Mouse (Mus musculus): ENCODE measurements around the gene Kirrel.
"Not testable (repeated sequence)": the region's sequence is repeated elsewhere in the genome, so short reads cannot be mapped to it uniquely, and the experiment has no call there.

The Kirrel gene

DNA sequence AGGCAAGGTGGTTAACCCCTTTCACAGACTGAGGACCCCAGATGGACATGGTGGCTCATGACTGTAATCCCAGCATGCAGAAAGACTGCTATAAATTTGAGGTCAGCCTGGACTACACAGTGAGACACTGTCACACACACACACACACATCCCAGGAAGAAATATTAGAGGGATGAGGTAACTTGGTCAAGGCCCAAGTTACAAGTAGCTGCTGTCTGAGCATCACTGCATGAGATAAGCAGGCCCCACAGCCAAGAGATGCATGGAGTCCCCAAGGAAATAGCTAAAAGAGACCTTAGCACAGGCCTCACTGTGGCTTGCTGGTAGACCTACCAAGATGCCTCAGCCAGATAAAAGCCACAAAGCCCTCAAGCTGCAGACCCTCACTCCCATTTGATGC lies 39.6 kb downstream of the Kirrel start:
- DNase-seq (ENCODE audit: low spot score), result no peak

DNA sequence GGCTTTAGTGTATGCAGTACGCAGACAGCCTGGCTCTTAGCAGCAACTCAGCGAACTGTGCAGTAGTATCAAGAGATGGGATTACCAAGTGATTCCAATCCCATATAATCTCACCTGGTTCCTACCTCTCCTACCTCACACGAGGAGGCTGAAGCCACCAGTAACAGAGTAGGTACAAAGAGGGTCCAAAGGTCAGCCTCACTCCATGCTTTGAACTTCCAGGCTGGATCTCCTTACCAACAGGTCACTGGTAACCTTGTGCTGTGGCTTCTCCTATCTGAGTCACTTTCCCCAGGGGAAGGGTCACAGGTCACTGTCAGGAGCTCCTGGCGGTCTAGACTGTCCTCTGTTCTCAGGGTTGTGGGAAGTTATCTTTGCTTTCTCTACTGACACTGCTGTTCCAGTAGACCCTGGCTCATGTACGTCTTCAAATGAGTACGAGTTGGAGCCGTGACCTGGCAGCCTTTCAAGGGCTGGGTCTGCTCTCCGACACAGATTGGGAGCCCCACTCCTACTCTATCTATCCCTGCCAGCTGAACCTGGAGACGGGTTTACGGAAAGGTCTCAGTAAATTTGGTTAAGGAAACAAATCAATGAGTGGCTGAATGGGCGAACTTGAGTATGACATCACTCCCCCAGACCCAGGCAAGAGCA lies 42.7 kb downstream of the Kirrel start:
- no peak for DNase-seq (ENCODE audit: low spot score)

DNA sequence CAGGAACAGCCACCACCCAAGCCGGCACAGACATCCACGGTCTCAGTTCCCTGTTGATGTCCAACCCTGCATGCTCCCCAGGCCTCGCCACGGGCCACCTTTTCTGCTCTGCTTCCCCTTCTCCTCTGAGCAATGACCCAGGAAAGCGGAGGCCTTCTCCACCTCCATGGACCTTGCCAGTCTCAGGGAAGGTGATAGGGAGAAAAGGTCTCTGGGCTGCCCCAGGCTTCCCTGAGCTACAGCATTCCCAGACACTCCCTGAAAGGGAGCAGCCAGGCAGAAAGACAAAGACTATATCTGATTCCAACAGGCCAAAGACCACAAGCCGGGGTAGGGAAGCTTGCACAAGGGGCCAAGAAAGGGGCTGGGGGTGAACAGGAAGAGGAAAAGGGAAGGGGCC lies 43.6 kb downstream of the Kirrel start:
- no peak for DNase-seq (ENCODE audit: low spot score)

DNA sequence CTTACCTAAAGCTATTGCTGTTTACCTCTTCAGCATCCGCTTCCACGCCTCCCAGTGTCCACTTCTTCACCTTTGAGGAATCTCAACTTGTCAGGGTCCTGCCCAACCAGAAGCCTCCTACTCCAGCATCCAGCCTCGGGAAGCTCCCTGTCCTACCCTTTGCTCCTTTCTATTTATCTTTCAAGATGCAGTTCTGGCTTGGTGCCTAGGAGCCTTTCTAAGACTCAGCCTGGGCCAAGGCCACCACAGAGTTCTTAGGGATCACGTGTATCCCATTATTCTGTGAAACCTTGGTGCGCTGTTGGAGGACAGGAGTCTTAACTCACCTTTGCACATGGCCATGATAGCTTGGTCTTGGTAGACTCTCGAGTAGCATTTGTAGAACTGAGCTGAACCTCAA lies 50.8 kb downstream of the Kirrel start:
- no peak for DNase-seq (ENCODE audit: low spot score)

DNA sequence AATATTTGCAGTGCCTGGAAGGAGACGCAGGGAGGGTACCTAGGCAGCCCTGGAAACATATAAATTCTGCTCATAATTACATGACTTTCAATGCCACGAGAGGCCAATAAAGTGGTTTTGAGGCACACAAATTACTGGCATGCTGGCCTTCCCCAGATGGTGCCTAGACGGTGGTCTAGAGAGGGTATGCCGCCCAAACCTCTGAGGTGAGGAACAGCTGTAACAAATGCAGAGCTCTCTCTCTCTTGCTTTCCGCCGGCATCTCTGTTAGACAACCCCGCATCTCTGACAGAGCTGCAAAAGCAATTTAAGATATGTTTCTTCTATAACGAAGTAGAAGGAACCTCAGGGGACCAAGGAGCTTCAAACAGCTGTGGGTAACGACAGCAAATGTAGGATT lies 56.3 kb downstream of the Kirrel start:
- no peak for DNase-seq (ENCODE audit: low spot score)

DNA sequence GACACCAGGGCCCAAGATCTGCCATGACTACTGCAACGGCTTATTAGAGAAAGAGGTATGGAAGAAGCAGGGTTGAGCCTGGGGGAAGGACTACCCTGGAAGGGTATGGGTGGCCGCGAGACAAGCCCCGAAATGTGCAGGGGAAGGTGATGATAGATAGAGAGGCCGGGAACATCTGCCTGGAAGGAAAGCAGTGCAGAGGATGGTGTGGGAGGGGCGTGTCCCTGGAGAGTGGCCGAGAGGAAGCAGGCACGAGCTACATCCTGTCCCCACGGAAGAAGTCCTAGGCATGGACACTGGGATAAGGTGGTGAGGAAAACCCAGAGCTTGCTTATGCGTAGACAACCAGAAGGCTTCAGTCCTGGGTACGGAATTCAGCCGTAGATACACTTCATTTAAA lies 56.9 kb downstream of the Kirrel start:
- DNase-seq (ENCODE audit: low spot score), result no peak

DNA sequence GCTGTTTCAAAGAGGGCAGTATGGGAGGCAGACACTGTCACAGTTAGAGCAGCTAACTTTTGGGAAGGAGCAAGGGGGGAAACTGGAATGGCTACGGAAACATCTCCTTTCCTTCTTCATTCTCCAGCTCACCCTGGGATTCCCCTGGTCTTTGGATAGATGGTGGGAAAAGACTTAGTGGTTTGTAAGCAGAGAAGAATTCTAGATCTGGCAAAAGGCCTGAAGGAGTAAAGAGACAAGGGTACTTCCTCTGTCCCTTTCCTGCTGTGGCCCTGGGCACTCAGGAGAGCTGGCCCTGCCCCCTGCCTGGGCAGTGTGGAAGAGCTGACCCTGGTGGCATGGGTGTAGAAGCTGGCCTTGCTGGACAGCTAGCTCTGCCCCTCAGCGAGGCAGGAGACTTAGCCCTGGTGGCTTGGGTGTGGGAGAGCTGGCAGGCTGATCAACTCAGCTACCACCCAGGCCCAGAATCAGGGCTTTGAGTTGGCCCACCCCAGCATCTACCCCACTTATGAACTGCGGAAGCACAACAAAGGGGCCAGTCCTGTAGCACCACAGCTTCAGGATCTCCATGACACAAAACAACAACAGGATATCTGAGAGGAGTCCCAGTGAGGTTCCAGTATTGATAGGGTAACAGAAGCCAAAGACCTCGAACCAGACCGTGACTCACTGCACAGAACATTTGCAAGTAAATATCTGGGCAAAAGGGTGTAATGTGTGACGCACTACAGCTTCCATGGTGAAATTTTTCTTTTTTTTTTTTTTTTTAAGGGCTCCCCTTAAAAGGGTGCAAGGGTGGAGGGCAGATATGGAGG lies 58.6 kb downstream of the Kirrel start:
- no peak for DNase-seq (ENCODE audit: low spot score)

DNA sequence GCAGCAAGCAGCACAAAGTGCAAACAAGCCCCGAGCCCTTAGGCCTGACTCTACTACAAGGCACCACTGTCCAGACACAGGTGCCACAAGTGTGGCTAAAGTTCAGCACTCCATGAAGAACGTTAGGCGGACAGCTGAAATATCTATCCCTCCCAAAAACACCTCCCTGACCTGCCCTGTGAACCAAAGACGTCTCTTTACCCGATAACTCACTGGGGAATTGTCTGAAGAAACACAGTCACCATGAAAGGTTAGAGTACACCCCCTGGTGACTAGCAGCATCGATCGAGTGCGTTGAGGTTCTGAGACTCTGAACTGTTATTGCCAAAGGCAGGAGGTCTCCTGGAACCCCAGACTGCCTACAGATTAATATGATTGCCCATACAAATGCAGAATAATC lies 59.3 kb downstream of the Kirrel start:
- no peak for DNase-seq (ENCODE audit: low spot score)

DNA sequence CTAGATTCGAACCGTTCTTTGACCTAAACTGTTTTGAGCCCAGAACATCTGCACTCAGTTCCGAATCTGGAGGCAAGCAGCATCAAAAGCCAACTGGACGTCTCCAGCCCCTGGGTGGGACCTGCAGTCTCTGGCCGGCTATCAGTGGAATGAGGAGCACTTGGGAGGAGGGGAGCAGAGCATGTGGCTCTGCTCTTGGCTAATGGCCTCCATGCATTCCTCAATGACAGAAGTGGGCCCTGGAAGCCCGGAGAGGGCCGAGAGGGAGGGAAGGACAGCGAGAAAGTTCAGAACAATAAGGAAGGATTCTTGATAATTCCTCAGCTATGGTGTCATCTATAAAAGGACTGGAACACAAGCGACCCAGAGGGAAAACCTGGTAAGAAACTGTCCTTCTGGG lies 59.7 kb downstream of the Kirrel start:
- no peak for DNase-seq (ENCODE audit: low spot score)

DNA sequence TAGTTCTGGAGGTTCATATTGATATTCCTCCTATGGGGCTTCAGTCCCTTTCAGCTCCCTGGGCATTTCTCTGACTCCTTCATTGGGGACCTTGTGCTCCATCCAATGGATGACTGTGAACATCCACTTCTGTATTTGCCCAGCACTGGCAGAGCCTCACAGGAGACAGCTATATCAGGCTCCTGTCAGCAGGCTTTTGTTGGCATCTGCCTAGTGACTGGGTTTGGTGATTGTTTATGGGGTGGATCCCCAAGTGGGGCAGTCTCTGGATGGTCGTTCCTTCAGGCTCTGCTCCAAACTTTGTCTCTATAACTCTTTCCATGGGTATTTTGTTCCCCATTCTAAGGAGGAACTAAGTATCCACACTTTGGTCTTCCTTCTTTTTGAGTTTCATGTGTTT lies 60.7 kb downstream of the Kirrel start:
- not testable (repeated sequence) for DNase-seq (ENCODE audit: low spot score)

DNA sequence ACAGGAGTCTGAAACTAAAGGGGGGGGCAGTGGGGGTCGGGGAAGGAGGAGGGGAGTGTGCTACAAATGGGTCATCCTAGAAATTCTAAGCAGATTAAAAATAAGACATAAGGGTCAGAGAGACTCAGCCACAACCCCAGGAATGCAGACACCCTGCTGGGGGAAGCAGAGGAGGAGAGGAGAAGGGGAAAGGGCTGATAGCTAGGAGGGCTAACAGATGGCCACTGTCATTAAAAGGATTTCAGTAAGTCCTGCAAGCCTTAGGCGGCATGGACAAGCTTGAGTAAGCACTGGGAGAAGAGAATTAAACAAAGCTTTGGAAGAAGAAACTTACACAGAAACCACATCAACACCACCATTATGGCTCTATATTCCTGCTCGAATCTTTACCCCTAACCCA lies 62.3 kb downstream of the Kirrel start:
- DNase-seq (ENCODE audit: low spot score), result no peak

DNA sequence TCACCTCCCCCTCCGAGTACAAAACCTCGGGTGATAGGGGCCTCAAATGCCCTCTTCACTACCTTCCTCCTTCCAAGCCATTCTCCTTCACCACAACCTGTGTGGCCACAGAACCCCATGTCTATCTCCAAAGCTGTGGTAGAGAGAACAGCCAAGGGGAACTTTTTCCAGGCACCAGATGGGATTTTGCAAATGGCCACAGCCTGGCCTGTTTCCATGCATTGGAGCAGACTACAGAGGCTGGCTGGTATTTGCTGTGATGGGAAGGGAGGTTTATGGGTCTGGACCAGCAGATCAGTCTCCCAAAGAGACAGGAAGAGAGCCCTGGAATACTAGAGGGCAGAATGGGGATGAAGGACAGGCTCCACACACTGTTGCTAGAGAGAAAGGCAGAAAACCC lies 69.7 kb downstream of the Kirrel start:
- no peak for DNase-seq (ENCODE audit: low spot score)

DNA sequence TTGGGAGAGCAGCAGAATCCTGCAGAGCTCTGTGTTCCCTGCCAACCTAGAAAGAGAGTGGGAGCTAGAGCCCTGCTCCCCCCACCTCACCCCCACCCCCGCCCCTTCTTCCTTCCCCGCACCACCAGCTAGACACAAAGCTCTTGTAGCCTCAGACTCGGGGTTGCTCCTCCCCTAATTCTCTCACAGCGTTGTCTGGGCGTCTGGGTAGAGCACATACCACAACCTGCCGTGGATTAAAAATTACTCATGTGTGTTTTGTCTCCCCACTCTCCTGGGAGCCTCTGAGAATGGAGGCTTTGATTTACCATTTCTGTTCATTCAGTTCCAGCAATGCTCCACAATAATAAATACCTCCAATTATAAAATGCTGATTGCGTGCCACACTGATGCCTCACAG lies 72.2 kb downstream of the Kirrel start:
- DNase-seq (ENCODE audit: low spot score), result no peak

DNA sequence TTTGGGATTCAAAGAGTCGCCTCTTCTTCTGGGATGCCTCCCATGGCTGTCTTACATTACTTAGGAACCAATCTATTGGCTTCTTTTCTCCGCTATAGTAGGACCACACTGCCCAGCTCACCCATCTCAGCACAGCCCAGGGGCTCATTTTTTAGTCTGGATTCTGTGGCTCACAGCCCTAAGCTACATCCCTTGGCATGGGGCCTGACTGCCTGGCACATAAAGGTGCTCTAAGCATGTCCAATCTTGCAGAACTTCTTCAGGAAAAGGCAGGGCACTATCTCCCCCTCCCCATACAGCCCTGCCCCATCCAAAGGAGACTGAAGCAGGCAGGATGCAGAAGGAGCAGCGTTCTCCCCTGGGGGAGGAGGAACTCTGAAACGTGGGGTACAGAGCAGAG lies 73.6 kb downstream of the Kirrel start:
- DNase-seq (ENCODE audit: low spot score), result no peak

DNA sequence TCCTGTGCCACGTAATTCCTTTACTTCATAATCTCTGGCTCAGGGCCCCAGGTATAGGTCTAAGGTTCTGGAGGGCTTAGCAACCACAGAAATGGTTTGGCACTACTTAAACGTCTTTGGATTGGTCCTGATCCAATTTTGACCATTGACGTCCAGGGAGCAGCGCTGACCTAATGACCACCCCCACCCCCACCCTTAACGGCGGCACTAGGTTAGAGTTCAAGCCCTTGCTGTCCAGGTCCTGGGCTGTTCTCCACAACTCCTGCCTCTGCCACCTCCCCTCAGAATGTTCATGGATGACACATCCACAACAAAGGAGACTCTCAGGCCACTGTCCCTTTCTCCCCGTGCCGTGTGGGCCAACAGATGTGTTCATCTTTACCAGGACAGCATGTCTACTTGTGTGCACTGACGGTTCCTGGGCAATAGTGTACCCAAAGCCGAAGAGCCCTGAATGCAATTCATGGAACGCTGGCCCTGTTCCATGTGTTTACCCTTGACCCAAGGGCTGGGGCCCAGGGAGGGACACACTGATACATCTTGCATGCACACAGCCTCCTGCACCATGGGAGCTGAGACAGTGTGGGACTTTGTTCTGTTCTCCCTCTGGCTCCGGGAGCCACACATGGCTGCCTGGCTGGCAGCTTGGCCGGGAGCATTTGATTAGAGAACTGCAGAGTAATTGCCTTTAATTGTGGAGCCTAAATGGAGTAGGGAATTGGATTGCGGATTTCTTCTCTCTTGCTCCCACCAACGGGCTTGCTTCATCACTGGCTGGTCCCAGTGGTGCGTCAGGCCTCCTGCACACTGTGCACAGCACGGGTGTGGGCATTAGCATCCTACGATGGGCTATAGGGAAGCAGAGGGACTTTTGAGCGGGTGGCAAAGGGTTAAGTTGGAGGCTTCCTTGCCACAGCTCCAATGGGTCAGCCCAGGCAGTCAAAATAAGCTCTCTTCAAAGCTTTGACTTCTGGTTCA lies 76.3 kb downstream of the Kirrel start:
- DNase-seq (ENCODE audit: low spot score), result no peak

DNA sequence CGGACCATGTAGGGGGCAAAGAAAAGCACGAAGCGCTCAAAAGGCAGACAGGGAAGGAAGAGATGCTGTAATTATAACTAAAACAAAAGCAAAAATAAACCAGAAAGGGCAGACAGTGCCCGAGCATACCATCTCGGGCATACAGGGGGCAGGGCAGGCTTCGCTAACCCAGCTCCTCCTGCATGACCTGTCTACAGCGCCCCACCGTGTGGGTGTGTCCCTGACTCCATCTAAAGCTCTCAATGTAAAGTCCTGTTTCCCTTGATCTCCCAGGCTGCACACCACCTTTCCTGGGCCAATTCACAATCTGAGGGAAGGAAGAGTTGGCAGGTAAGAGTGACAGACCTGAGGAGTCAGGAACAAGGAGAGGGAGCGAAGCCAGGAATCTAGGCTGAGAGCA lies 77.3 kb downstream of the Kirrel start:
- no peak for DNase-seq (ENCODE audit: low spot score)

DNA sequence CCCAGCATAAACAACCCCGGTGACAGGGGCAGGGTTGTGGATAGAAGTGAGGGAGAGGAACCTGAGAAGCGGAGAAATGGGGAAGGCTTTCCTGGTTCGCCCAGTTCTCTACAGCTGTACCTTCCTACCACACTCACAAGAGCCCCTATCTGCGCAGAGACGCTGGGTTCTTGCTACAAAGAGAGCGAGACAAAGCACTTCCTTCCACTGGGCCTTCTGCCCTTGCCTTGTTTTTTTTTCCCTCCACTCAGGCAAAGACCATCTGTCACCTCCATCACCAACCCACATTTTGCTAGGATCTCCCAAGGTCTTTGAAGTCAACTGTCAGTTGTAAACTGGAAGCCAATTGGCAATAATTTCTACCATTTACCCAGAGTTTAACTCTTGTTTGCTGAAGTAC lies 80.8 kb downstream of the Kirrel start:
- no peak for DNase-seq (ENCODE audit: low spot score)

DNA sequence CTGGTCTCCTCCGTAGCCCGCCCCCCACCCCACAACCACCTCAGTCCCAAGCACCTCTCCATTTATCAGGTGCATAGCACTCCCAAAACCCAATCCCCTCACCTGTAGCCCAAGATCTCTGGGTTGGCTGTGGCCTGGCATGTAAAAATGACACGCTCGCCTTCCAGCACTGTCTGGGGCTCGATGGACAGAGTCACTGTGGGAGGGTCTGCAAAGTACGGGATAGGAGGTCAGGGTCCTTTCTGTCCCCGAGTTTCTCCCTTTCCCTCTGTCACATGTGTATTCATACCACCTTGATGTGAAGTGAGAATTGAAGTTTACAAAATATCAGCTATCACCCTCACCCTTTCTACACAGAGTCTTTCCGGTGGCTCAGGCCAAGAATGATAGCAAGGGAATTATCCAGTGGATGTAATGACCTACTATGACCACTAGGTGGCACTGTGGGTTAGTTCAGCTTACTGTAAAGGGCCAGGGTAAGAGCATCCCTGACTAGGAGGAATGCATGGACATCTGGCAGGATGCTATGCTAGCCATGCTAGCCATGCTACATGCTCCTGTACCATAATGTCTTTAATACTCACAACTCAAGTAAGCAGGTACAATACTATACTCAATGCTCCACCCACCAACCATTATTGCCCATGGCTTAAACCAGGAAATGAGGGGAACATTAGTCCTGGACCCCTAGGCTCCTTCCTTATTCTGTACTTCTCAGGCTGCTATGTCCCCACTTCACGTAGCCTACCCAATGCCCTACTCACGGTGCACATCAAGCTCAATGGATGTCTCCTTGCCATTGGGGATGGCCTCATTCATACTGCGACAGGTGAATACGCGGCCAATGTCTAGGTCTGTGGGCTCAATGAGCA lies 84.6 kb downstream of the Kirrel start:
- peak; percentile 28 for DNase-seq (ENCODE audit: low spot score)

DNA sequence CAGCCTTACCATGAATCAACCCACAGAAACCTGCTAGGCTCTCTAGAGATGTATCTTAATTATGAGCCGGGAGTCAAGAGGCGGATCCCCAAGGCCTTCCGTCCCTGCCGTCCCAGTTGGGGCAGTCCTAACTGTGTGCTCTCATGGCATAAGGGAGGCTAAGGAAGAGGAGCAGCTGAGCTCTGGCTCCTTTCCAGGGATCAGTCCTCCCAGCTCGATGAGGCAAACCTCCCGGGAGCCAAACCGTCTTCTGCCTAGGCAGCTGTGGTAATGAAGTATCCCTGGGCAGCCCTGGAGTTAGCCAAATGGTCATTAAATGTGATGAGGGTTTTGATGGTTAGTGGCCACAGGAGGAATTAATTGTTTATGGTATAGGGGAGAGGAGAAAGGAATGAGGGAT lies 87.4 kb downstream of the Kirrel start:
- no peak for DNase-seq (ENCODE audit: low spot score)

DNA sequence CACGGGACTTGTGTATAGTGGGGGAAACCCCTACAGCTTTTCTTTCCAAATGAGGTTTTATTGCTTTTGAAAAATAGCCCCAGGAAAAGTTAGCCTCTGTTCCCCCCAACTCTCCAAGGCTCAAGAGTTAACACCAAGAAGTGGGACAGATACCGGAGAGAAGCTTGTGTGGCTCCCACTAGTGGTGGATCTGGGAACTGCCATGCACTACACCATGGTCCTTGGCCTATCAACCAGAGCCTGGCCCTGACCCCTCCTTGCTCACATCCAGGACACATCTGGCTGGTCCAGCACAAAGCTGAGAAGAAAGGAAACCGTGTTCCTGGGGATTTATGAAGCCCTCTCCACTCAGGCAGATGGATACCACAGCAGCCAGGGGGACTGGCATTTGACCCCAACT lies 92.3 kb downstream of the Kirrel start:
- no peak for DNase-seq (ENCODE audit: low spot score)

DNA sequence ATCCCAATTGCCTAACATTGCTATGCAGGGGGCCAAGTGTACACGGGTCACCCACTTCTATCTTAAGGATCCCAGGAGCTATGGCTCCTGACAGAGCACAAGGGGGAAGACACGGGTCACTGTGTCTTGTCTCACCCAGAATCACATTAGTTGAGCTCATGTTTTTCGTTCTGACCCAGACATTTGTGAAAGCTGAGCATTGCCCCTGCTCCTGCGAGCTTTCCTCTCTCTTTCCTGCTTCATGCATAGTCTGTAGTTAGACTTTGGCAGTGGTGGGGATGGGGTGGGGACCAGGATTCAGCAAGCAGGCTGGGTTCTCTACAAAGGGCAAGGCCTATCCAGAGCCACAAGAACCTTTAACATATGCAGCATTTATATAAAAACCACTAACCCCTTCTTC lies 94.8 kb downstream of the Kirrel start:
- no peak for DNase-seq (ENCODE audit: low spot score)

DNA sequence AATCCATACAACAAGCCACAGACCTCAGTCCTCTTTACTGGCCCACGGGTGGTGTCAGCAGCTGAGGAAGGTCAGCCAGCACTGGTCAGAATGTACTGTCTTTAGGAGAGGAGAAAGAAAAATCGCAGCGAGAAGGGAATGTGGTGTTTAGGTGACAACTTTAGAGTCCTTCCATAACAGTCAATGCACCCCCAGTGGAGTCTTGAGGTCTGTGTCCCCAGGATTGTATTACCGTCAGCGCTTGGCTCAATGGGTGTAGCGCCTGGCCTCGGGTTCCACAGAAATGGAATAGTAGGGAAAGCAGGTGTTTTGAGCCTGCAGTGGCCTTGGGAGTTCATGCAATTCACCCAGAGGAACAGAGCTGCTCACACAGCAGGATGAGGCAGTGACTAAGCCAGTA lies 95.2 kb downstream of the Kirrel start:
- DNase-seq (ENCODE audit: low spot score), result no peak

Measured in ovary, postnatal 10 days (tissue).